ENCODE assay signal across 8 mouse cellular contexts in the genomic region with DNA sequence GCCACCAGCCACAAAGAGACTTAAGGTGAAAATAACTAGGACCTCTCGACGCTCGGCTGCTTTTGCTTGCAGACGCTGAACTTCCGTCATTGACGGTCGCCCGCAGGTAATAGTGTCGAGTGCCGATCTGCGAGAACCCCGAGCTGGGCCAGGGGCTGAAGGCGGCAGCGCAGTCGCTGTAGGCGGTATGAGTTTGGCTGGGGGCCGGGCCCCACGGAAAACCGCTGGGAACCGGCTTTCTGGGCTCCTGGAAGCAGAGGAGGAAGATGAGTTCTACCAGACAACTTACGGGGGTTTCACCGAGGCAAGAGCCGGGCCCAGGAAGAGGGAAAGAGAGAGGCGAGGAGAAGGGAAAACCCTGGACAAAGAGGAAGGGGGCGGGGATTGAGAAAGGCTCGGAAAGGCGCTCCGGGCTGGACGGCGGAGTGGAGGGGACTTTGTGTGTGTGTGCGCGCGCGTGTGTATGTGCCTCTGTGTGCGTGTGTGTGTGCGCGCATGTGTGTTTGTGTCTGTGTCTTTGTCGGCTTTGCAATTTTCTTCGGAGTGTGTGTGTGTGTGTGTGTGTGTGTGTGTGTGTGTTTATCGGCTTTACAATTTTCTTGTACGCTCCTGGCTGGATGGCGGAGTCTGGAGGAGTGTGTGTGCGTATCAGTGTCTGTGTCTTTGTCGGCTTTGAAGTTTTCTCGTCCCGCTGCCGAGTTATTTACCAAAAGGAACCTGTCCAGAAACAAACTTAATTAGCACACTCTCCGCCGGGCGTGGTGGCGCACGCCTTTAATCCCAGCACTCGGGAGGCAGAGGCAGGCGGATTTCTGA. TPM values are rescaled to one million over a fixed set of nuclear protein-coding genes. Genes with fewer than 3 reads are reported as not detected.
DNase-seq lines count a peak whose midpoint lies in the region; ATAC-seq lines count a peak whose summit lies in the region.

A gene (plus strand): TSS at position 112 of the 816 bp plus-strand sequence.

- intact Hi-C loops in left cerebral cortex, postnatal 14 days (cut with DNase I), result loop anchor here (5.0 kb wide), 1 partner anchor 59 kb away; no protein-coding TSS in a partner anchor

- H3K36me3 ChIP-seq in intestine, embryonic 14.5 days (ENCODE audit: control insufficient read depth, insufficient read depth, low read length), result peaks cover 20% of the 10 kb centered on the region

- H3K9me3 ChIP-seq in intestine, embryonic 14.5 days (ENCODE audit: control insufficient read depth, low read length), result no peaks in the 10 kb centered on the region

- H3K4me1 ChIP-seq in intestine, embryonic 14.5 days (replicated peaks; ENCODE audit: control insufficient read depth, insufficient read depth, low read length), result peaks cover 9% of the 10 kb centered on the region

- WGBS in intestine, embryonic 14.5 days, result 1% methylated on average over 54 of the region's 54 CpGs

- peak within 1 kb of the TSS; percentile 78 for H3K9ac ChIP-seq in intestine, embryonic 14.5 days (ENCODE audit: low read length)

- H3K4me2 ChIP-seq in intestine, embryonic 14.5 days (ENCODE audit: low read length), result peak within 1 kb of the TSS; percentile 47

- H3K27me3 ChIP-seq in intestine, embryonic 14.5 days (replicated peaks; ENCODE audit: control insufficient read depth, insufficient read depth, low read length), result no peaks in the 10 kb centered on the region

- peak; percentile 85 to 86 for DNase-seq in adrenal gland, adult 18-20 months (ENCODE audit: low spot score in 2 of 2)
- DNase-seq in embryo, embryonic 11 days, result peak; percentile 96
- peak; percentile 90 for DNase-seq in gastrocnemius, postnatal 25 days
- peak; percentile 96 for DNase-seq in intestine, embryonic 14.5 days (ENCODE audit: low spot score)
- DNase-seq in left cerebral cortex, postnatal 14 days (ENCODE audit: low spot score in 2 of 2), result peak; percentile 90 to 91
- DNase-seq in mesoderm, embryonic 11.5 days (ENCODE audit: low read depth, low spot score), result peak; percentile 94
- peak; percentile 86 to 88 for DNase-seq in right cerebral cortex, postnatal 36 days (ENCODE audit: low spot score in 2 of 2)
- DNase-seq in yolk sac, embryonic 10.5 days (ENCODE audit: low spot score), result peak; percentile 93

- peak within 1 kb of the TSS; percentile 97 for H3K27ac ChIP-seq in intestine, embryonic 14.5 days (ENCODE audit: low read depth)

- peak; percentile 65 for ATAC-seq in intestine, embryonic 14.5 days (replicated peaks; ENCODE audit: low FRiP score, low TSS enrichment, low read depth)

- H3K4me3 ChIP-seq in intestine, embryonic 14.5 days (ENCODE audit: low read depth, low read length), result peak within 1 kb of the TSS; percentile 85

RNA-seq across cellular contexts. Expression of the gene that starts here (rescaled TPM):
- total RNA-seq in adrenal gland, adult 18-20 months (2021), result 10 to 100 TPM; 45.8 to 59.5 TPM
- total RNA-seq in gastrocnemius, postnatal 25 days (2021), result 10 to 100 TPM; 36.0 to 40.4 TPM
- 143 and 149 TPM in 2 replicates for polyA plus RNA-seq in intestine, embryonic 14.5 days (2014; fragmentation: Nextera tagmentation; extraction: Ambion mirVana)
- 10 to 100 TPM; 36.1 to 37.3 TPM for total RNA-seq in left cerebral cortex, postnatal 14 days (2021)

Comparison
In these comparisons a context has a peak if more than half of its experiments do, and no peak if none do; other contexts are left out.
1. Peak in every context shown above with its lines: DNase-seq, ATAC-seq, H3K4me3 ChIP-seq and H3K27ac ChIP-seq.